Mouse (Mus musculus): Measurements from ENCODE around the gene A530016L24Rik.

A530016L24Rik gene

DNA sequence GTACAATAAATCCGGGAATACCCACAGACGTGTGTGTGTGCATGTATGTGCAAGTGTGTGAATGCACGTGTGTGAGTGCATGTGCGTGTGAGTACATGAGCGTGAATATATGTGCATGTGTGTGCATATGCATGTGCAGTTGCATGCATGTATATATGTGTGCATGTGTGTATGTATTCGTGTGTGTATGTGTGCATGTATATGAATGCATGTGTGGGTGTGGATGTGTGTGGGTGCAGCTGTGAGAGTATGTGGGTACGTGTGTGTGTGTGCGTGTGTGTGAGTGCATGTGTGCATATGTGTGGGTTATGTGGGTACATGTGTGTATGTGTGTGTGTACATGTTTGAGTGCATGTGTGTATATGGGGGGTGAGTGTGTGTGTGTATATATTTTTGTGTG, 56.9 kb downstream of the A530016L24Rik start:
- no peak for DNase-seq (ENCODE audit: extremely low read depth, low read depth, low spot score)

GRCm38 (mm10) chr12:112549287-112549686, 60.0 kb downstream of the A530016L24Rik start:
- no peak for DNase-seq (ENCODE audit: extremely low read depth, low read depth, low spot score)
